Mouse (Mus musculus): Measurements from ENCODE around the gene Sufu.

Sufu gene

DNA sequence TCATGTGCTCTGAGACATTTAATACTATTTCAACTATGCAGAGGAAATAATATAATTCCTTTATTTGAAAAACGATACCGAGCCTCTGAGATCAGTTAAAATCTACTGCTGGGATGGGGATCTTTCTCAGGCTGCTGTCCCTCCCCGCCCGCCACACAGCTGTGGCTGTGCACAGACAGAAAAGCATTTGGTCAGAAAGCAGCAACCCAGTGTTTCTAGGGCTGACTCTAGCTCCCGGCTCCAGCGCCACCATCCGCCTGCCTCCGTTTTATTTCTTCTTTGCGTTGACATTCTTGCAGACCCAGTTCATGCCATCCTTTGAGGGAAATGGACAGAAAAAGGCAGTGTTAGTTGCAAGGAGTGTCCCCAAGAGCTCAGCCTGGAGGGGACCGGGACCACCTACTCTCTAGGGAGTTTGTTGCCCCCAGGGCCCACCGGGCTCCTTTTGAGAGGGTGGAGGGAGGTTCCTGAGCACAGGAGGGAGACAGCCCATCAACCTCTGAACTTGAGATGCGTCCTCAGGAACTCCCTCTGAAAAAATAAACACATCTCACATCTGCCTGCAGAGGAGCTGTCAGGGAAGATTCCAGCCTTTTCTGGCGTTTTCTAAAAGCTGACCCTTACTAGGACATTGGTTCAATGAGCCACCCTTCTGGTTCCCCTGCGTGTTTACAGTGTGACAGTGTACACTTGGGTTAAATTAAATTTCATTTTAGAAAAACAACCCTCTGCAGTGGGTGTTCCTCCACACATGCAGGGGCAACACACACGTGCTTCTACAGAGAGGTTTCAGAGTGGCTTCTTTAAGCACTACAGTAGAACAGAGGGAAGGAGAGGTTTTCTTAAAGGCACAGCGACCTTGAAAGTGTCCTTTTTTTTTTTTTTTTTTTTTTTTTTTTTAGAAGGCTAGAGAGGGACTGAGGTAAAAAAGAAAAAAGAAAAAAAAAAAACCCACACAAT, 134.7 kb downstream of the Sufu start:
- DNase-seq (ENCODE audit: low spot score) = peak; percentile 34

DNA sequence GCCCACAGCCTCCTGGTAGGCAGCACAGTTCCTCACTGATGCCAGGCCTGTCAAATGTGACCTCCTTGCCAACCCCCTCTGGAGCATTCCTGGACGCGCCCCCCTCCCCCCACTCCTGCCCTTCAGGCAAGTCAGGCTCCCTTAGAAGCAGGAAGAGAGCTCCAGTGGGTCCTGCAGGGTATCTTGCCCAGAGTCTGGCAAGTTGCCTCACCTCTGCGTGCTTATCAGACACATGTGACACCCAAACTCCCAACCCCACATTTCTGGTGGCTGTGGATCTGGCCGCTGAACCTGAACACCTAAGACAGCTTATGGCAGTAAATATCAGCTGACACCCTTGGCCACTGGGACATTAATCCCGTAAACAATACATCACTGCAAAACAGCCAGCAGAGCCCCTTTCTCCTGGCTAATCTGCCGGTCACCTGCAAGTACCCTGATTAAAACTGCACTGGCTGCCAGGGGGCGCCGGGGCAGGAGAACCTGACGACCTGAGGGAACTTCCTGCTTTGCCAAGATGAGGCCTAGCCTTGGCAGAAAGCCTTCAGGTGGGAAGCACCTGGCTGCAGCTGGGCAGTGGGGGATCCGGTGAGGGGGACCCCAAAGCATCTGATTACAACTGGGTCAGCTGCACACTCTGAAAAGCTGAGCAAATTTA, 135.5 kb downstream of the Sufu start:
- peak; percentile 26 for DNase-seq (ENCODE audit: low spot score)

DNA sequence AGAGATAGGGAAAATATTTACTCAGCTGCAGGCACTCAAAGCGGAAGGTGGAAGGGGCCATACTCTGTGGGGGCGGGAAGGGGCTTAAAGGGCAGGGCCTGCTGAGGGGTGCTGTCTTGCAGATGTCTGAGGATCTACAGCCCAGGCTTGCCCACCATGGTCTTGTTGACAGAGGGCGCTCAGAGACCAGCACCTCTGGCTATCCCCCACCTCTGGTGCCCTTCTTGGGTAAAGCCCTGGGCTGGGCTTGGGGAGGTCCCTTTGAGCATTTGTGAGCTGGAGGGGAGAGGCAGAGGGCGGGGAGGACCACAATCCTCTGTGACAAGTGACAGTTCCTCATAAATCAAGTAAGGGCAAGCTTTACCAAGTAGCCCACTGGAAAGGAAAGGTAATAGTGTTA, 136.4 kb downstream of the Sufu start:
- peak; percentile 50 for DNase-seq (ENCODE audit: low spot score)

DNA sequence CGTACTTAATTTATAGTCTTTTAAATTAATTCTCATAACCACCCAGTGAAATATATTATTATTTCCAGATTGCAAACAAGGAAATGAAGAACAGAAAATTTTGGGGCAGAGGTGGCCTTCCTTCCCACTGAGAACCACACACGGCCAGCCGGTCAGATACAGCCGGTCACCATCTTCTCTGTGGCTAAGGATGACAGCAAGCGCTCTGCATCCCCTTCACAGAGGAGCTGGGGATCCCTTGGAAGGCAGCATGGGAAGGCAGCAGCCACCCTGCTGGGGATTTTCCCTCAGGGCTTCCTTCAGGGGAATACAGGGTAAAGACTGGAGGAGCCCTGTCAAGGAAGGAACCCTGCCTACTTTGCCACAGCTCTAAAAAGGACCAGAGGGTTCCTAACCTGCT, 136.8 kb downstream of the Sufu start:
- DNase-seq (ENCODE audit: low spot score) = peak; percentile 21

DNA sequence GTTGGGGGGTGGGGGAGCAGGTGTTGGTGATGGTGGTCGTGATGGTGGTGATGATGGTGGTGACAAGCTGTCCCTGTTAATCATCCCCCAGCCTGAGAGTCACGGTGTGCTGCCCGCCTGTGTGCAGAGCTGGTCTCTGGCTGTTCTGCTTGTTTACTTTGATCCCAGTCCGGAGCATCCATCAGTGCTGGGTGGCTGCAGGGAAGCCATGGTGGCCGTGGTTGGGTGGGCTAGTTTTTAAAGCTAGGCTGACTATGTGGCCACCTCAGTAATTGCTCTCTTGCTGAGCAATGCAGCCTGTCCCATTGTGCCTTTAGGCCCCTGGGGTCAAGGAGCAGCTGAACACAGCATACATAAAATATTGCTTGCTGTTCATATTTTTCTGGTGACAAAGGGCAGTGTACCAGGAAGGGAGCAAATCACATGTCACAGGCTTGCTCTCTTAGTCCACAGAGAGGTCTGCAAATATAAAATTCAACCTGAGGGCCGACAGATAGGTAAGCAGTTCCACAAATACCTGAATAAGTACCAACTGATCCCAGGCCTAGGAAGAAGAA, 137.9 kb downstream of the Sufu start:
- DNase-seq (ENCODE audit: low spot score) = no peak

DNA sequence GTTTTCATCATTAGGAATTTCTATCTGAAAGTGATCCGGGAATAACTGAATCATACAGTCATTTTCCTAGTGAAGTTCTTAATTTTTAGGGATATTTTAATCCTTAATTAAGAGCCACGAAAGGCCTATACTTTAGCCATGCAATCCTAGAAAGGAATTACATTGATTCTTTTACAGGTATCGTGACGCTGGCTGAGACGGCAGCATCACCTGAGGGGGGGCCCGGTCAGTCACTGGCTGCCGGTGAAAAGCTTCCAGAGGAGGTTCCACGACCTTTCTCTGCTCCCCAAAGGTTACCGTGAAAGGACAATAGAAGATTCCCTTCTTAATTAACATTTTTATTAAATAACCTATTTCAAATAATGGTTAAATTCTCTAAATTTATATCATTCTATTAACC, 140.7 kb downstream of the Sufu start:
- DNase-seq (ENCODE audit: low spot score) = no peak

DNA sequence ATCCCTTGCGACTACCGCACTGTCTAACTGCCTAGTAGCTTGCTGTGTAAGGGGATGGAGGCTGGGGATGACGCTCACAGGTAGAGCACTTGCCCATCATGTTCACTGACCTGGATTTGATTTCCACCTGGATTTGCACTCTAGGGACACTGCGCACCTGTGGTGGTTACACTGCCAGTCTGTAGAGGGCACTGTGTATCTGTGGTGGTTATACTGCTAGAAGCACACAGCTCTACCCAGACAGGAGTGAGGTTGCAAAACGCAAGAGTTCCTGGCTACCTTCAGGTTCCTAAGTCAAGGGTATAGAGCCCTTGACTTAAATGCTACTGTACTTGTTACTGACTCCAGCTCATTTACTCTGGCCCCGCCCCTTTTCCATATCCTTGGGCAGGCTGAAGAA, 141.5 kb downstream of the Sufu start:
- DNase-seq (ENCODE audit: low spot score) = no peak
